Mouse (Mus musculus) hematopoietic stem cell, adult 5-6 weeks (primary cell): ENCODE data around the gene Rep15. TPM values are rescaled to one million over a fixed set of nuclear protein-coding genes. Genes with fewer than 3 reads are reported as not detected.

ENCODE experiments used
- ATAC-seq, 2 experiments: fragments of 125-278 bp in 1 of 2; replicated peaks in 1 of 2; 2 replicates each; pipeline ENCODE4 v1.8.0; 2016 to 2017; ENCODE audit warnings: inconsistent platforms in 2 of 2, mild to moderate bottlenecking in 2 of 2, moderate number of reproducible peaks in 2 of 2, low read depth in 1 of 2, moderate TSS enrichment in 1 of 2; ENCODE audit not compliant: low FRiP score in 2 of 2, poor library complexity in 2 of 2, severe bottlenecking in 2 of 2, insufficient read depth in 1 of 2, low TSS enrichment in 1 of 2
- total RNA-seq: library from RNA; stranded (forward); fragments of 172-1452, 232-1000 nt; gene quantifications from 2 replicates; pipeline ENCODE4 v1.2.3, GENCODE M21; 2017

The Rep15 gene
- 1.5 TPM in 1 of 2 replicates, not detected in the other for total RNA-seq

- ATAC-seq, result no peak
Measured at GRCm38 (mm10) chr6:147032303-147032925, at the start of gene Rep15. Gene Rep15, plus strand, starts transcription at chr6:147032584.

GRCm38 (mm10) chr6:146984569-146984968 is 47.8 kb upstream of the Rep15 start:
- no peak for ATAC-seq

- no peak; a peak in 1 of 4 replicates for ATAC-seq
Measured at GRCm38 (mm10) chr6:146994236-146994635, 38.1 kb upstream of the Rep15 start.

GRCm38 (mm10) chr6:146995391-146995790 is 37.0 kb upstream of the Rep15 start:
- ATAC-seq, result no peak

DNA sequence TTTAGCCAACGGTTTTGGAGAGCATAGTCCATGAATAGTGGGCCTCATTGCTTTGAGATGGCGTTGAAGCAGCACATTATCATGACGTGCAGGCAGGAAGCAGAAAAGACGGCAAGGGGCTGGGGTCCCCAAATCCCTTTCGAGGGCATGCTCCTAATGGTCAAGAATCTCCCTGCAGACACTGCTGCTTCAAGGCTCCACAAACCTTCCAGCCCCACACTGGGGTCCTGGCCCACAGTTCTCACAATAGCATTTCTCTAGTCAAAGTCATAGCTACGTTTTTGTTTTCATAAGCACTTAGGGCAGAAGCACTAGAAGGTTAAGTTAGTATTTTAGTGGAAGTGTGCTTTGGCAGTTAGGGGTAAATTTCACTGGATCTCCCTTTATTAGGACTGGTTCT is 36.5 kb upstream of the Rep15 start:
- no peak for ATAC-seq

GRCm38 (mm10) chr6:146997006-146997405 is 35.4 kb upstream of the Rep15 start:
- ATAC-seq, result no peak

DNA sequence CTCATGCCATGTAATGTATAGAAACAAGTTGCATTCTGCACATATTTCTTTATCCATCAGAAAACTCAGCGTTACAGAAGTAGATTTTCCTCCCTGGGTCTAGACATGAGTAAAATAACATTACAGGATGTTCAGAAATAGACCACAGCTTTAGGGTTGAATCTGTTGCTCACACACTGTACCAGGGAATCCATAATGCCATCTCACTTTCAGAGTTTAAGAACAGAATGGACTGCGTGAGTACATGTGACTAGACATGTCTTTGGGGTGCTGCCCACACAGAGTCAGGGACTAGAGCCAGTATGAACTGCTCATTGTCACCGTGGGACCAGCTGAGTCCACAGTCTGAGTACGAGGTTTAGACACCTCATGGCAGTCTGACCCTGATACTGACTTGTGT is 33.7 kb upstream of the Rep15 start:
- ATAC-seq, result no peak

GRCm38 (mm10) chr6:146999302-146999701 is 33.1 kb upstream of the Rep15 start:
- ATAC-seq, result no peak

DNA sequence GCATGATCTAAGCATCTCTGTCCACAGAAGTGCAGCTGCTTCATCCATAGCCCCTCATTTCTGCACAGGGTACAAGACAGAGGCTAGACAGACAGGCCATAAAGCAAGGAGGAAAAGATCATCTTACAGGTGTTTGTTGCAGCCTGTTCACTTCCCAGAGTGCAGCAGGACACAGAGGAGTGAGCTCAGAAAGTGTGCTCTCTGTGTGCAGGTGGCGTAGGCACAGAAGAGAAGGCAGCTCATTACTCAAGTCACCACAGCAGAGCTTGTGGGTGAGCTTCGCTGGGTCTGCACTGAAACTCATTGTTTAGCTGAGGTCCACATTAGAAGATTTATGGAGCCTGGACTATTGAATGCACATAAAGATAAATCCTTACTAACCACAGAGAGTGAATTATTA is 32.6 kb upstream of the Rep15 start:
- ATAC-seq, result no peak

GRCm38 (mm10) chr6:147008148-147008547 is 24.2 kb upstream of the Rep15 start:
- ATAC-seq, result peak in 1 of 2 experiments; percentile 69; a peak in 1 of 4 replicates

GRCm38 (mm10) chr6:147010358-147010757 is 22.0 kb upstream of the Rep15 start:
- no peak for ATAC-seq

DNA sequence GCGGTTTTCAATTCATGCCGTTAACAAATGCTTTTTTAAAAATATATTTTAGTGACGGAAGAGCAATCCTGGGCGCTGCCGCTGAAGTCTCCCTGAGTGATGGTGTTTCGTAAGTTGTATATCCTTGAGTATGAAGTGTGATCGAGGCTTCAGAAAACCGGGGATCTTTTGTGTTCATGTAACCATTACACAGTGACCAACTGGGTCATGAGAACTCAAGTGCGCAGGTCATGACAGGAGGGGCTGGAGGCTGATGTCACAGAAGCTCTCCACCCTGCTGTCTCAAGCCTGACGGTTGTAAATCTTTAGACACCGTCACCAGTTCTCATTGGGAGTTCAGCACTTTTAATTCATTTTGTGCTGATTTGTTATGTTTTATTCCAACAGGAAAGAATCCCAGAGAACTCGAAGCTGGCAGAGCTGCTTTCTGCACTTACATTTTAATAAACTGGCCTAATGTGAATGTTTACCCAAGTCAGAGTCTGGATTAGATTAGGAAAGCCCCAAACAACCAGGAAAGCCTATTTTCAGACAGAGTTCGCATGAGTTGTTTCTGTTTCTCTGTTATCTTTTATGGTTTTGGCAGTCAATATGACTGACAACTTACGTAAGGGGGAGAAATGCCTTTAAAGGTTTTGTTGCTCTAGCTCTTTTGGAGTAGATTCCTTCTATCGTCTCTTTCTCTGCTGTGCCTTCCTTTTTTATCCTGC is 21.4 kb upstream of the Rep15 start:
- ATAC-seq, result no peak

GRCm38 (mm10) chr6:147011555-147011954 is 20.8 kb upstream of the Rep15 start:
- ATAC-seq, result no peak

DNA sequence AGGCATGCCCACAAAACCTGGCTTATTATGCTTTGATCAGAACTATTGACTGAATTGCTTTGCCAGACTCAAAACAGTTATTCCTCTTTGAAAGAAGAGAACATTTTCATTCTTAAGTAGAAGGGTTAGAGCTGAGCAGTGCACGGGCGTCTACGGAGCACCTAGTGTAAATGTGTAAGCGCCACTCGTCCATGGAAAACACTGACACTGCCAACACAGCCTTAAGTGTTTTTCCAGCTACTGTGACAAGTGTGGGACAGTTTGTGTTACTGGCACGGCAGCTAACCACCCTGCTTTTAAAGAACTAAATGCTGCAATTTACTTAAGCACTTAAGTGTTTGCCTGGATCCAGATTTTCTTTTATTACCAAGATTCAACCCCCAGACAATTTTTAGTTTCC is 20.4 kb upstream of the Rep15 start:
- no peak for ATAC-seq

GRCm38 (mm10) chr6:147013546-147013945 is 18.8 kb upstream of the Rep15 start:
- ATAC-seq, result no peak

DNA sequence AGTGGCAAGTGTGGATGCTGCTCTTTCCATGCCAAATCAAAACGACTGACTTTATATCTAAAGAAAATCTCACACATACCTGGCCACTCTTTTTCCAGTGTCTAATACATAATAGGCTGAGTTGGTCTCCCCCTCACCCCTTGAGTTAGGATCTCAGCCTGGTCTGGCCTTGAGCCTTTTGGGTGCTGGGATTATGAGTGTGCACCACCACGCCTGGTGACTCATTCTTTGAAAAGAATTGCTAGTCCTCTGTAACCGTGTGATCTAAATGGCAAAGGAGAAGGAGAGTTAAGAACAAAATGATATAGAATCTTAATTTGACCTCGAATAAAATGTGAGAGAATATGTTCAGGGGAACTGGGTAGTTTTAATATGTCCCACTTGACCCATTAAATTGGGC is 14.5 kb upstream of the Rep15 start:
- ATAC-seq, result no peak

GRCm38 (mm10) chr6:147018364-147018763 is 14.0 kb upstream of the Rep15 start:
- no peak for ATAC-seq

- ATAC-seq, result no peak
Measured at GRCm38 (mm10) chr6:147021181-147021580, 11.2 kb upstream of the Rep15 start.
